Mouse (Mus musculus) stomach, postnatal 0 days (tissue): ENCODE data around the gene Hist1h3i.
"Not testable (repeated sequence)": the region's sequence is repeated elsewhere in the genome, so short reads cannot be mapped to it uniquely, and the experiment has no call there.

Experiments used
- CTCF ChIP-seq: IDR thresholded peaks from 2 replicates; pipeline ENCODE4 v1.5.1; 2016; ENCODE audit warnings: antibody characterized with exemption, low read depth, mild to moderate bottlenecking, moderate library complexity
- EP300 ChIP-seq: optimal IDR thresholded peaks from 2 replicates; pipeline ENCODE3; 2016; ENCODE audit warnings: antibody characterized with exemption

DNA sequence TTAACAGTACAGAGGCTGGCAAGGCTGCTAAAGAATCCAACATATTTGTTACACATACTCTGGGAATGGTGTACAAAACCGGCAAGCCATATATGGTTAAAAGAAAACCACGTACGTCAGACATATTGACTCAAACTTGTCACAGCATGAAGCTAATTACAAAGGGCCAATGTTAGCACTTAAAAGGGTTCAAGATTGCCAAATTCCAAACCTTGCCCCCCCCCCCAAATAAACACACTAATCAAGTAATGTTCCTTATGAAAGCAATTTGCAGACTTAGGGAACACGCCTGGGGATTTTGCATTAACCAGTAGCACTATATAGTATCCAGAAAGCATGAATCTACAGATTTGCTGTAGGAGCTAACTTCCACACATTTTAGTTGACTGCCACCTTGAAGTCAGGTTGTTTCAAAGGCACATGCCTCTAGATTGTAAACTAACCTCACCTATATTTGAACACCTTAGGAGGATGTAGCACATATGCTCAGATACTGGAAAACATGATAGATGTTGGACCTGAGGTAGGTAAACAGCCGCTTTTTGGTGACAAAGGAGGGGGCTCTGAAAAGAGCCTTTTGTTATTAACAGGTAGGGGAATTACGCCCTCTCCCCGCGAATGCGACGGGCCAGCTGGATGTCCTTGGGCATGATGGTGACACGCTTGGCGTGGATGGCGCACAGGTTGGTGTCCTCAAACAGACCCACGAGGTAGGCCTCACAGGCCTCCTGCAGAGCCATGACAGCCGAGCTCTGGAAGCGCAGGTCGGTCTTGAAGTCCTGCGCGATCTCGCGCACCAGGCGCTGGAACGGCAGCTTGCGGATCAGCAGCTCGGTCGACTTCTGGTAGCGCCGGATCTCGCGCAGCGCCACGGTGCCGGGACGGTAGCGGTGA, 562 bp downstream of the Hist1h3i start:
- TF ChIP-seq CTCF, EP300: not testable (repeated sequence)
